Mouse (Mus musculus) c-Kit-positive CD71-positive TER-119-positive erythroid progenitor cells, embryonic 14.5 days (primary cell): Measurements from ENCODE around the gene Prss58.

Experiments used
- DNase-seq: peaks from one replicate; pipeline ENCODE4 v3.0.0-alpha.2; 2013; ENCODE audit warnings: low spot score

The Prss58 gene

GRCm38 (mm10) chr6:40900287-40900686 lies at the start of gene Prss58:
TSS of gene Prss58 (minus strand) at chr6:40900387.
- no peak for DNase-seq

- no peak for DNase-seq
These were observed 40.3 kb upstream of the Prss58 start, which contains the start of gene 1700074P13Rik for GRCm38 (mm10) chr6:40940457-40940856. TSS of gene 1700074P13Rik (minus strand) at chr6:40940557.

- no peak for DNase-seq
These were observed 19.8 kb upstream of the Prss58 start for GRCm38 (mm10) chr6:40919954-40920353.

- no peak for DNase-seq
These were observed 5.5 kb downstream of the Prss58 start for GRCm38 (mm10) chr6:40894716-40895115.

- DNase-seq: peak; percentile 31
These were observed 6.6 kb downstream of the Prss58 start for GRCm38 (mm10) chr6:40893577-40893976.

GRCm38 (mm10) chr6:40891754-40892153 lies 8.4 kb downstream of the Prss58 start:
- DNase-seq: no peak

GRCm38 (mm10) chr6:40890973-40891372 lies 9.2 kb downstream of the Prss58 start:
- DNase-seq: peak; percentile 7

GRCm38 (mm10) chr6:40887394-40887793 lies 12.8 kb downstream of the Prss58 start, which contains the start of gene Moxd2:
TSS of gene Moxd2 (minus strand) at chr6:40887494.
- no peak for DNase-seq

GRCm38 (mm10) chr6:40845283-40845682 lies 54.9 kb downstream of the Prss58 start:
- no peak for DNase-seq
